Mouse (Mus musculus) midbrain, embryonic 14.5 days (tissue): Measurements from ENCODE around the gene Odam. TPM values are rescaled to one million over a fixed set of nuclear protein-coding genes. Genes with fewer than 3 reads are reported as not detected.

ENCODE experiments used
- ATAC-seq: fragments of 200-750 bp; cut with Nextera tagmentation; 2 replicates; pipeline ENCODE4 v1.8.0; 2017; ENCODE audit warnings: moderate number of reproducible peaks, moderate library complexity; ENCODE audit not compliant: low FRiP score, low TSS enrichment
- DNase-seq: peaks from one replicate; pipeline ENCODE4 v3.0.0-alpha.2; 2015
- H3K27ac ChIP-seq: fragments of 300-500 bp; sonication (generic); replicated peaks from 2 replicates; pipeline ENCODE4 v1.5.1; 2014; ENCODE audit warnings: mild to moderate bottlenecking, low read depth, low read length, moderate library complexity
- H3K27me3 ChIP-seq: fragments of 300-500 bp; sonication (generic); 2 replicates; pipeline ENCODE4 v1.6.1; 2014; ENCODE audit warnings: low read length, control low read depth, mixed read lengths; ENCODE audit not compliant: control insufficient read depth, insufficient read depth
- H3K36me3 ChIP-seq: fragments of 300-500 bp; sonication (generic); 2 replicates; pipeline ENCODE4 v1.6.1; 2014; ENCODE audit warnings: low read length, control low read depth; ENCODE audit not compliant: control insufficient read depth, insufficient read depth
- H3K4me1 ChIP-seq: fragments of 300-500 bp; sonication (generic); 2 replicates; pipeline ENCODE4 v1.6.1; 2014; ENCODE audit warnings: mild to moderate bottlenecking, antibody characterized with exemption, low read length, control low read depth; ENCODE audit not compliant: control insufficient read depth, insufficient read depth
- H3K4me2 ChIP-seq: fragments of 300-500 bp; sonication (generic); 2 replicates; pipeline ENCODE4 v1.6.1; 2014; ENCODE audit warnings: mild to moderate bottlenecking, low read length, moderate library complexity
- H3K4me3 ChIP-seq: fragments of 300-500 bp; sonication (generic); replicated peaks from 2 replicates; pipeline ENCODE4 v1.5.1; 2014; ENCODE audit warnings: low read depth, low read length
- H3K9ac ChIP-seq: fragments of 300-500 bp; sonication (generic); replicated peaks from 2 replicates; pipeline ENCODE4 v1.6.1; 2014; ENCODE audit warnings: mild to moderate bottlenecking, low read length, moderate library complexity
- H3K9me3 ChIP-seq: fragments of 300-500 bp; sonication (generic); 2 replicates; pipeline ENCODE4 v1.6.1; 2016; ENCODE audit warnings: low read length, control low read depth, mixed read lengths; ENCODE audit not compliant: control insufficient read depth
- WGBS: fragments of 180-500 bp; shearing (Covaris S2); extraction: QIAGEN DNeasy Blood & Tissue Kit; methylation state at CpG from one replicate; pipeline ENCODE4 v1.1.7; 2014; 5-methylcytosine and 5-hydroxymethylcytosine counted together
- polyA plus RNA-seq: library from polyadenylated mRNA; unstranded; fragments of >200 nt; fragmentation: Nextera tagmentation; extraction: Ambion mirVana; gene quantifications from 2 replicates; pipeline ENCODE4 v1.2.1, GENCODE M21; 2014

Odam gene
- polyA plus RNA-seq: not detected in 2 replicates

GRCm38 (mm10) chr5:87884729-87885128, at the start of gene Odam:
Gene Odam (plus strand): TSS chr5:87885029.
- Histone ChIP-seq H3K27ac (no peak within 1 kb of the TSS), H3K4me2 (no peak within 1 kb of the TSS), H3K4me1 (no peaks in the 10 kb centered on the region), H3K4me3 (no peak within 1 kb of the TSS), H3K36me3 (no peaks in the 10 kb centered on the region), H3K27me3 (no peaks in the 10 kb centered on the region), H3K9me3 (no peaks in the 10 kb centered on the region), H3K9ac (no peak within 1 kb of the TSS)
- 86% methylated on average over 1 of the region's 1 CpGs for WGBS
- DNase-seq: no peak
- ATAC-seq: no peak

- no peak overlapping the region for H3K4me2 ChIP-seq
- H3K27ac ChIP-seq: no peak overlapping the region
- H3K36me3 ChIP-seq: no peaks in the 10 kb centered on the region
- H3K27me3 ChIP-seq: no peaks in the 10 kb centered on the region
- no peak overlapping the region for H3K4me3 ChIP-seq
- no peak for ATAC-seq
- H3K9me3 ChIP-seq: no peaks in the 10 kb centered on the region
- DNase-seq: no peak
- WGBS: 80% methylated on average over 3 of the region's 3 CpGs
- no peaks in the 10 kb centered on the region for H3K4me1 ChIP-seq
- H3K9ac ChIP-seq: no peak overlapping the region
Measured at GRCm38 (mm10) chr5:87855136-87855716, 29.6 kb upstream of the Odam start.

DNA sequence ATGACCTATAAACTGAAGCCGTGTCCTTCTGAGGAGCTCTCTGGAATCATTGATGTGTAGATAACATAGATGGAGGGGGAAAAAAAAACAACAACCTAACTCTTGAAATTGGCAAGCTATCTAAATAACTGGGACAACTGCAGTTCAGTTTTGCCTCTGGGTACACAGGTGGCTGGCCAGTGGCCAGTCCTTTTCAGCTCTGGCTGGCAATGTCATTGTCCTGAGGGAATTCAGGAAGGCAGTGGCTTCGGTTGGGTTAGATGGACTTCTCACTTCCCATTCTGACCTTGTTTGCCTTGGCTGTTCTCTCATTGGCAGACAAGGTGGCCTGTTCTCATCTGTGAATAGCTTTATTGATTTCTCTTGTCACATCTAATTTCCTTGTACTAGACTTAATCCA, 14.7 kb upstream of the Odam start:
- DNase-seq (peak; percentile 5), ATAC-seq (no peak)
- WGBS: 70% methylated on average over 2 of the region's 2 CpGs
- Histone ChIP-seq H3K4me1 (no peaks in the 10 kb centered on the region), H3K4me3 (no peak overlapping the region), H3K9ac (no peak overlapping the region), H3K27ac (no peak overlapping the region), H3K9me3 (no peaks in the 10 kb centered on the region), H3K36me3 (no peaks in the 10 kb centered on the region), H3K27me3 (no peaks in the 10 kb centered on the region), H3K4me2 (no peak overlapping the region)

DNA sequence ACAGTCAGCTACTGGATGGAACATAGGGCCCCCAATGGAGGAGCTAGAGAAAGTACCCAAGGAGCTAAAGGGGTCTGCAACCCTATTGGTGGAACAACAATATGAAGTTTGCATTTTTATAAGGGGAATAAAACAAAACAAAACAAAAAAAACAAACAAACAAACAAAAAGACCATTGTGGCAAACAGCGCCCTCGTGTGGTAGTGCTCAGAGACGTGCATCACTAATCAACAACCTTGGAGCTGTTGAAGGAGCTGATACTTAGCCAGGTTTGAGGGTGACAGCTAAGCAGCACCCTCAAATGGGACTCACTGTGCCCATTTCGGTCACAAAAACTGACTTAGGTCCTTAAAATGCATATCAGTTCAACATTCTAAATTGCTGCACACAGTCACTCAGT, 13.4 kb upstream of the Odam start:
- H3K27me3 ChIP-seq: no peaks in the 10 kb centered on the region
- no peaks in the 10 kb centered on the region for H3K9me3 ChIP-seq
- WGBS: 42% methylated on average over 4 of the region's 4 CpGs
- H3K9ac ChIP-seq: no peak overlapping the region
- no peak overlapping the region for H3K27ac ChIP-seq
- H3K36me3 ChIP-seq: no peaks in the 10 kb centered on the region
- ATAC-seq (no peak), DNase-seq (peak; percentile 8)
- H3K4me2 ChIP-seq: no peak overlapping the region
- no peak overlapping the region for H3K4me3 ChIP-seq
- no peaks in the 10 kb centered on the region for H3K4me1 ChIP-seq

DNA sequence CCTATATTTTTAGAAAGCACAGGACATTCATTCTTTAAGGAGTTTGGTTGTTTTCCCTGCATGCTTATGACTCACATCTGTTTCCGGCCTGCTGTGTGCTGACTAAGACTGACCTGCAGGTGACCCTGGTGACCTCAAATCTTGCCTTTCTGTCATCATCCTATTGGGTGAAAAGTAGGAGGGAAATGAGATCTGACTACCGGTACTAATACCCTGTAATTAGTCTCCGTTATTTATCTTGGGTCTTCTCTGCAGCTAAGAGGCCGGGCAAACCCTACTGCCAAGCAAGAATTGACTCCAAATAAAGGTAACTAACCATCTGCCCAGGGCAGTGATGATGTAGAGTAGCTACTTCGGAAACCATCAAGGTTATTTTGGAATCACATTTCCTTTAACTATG, 40.5 kb downstream of the Odam start, which contains the start of gene Csn3:
TSS of gene Csn3 (plus strand) at position 208 of the 400 bp plus-strand sequence.
- no peak within 1 kb of the TSS for H3K4me3 ChIP-seq
- ATAC-seq (0 out of 2 replicates have a peak, but pooled peaks have one; percentile 6), DNase-seq (no peak)
- H3K27me3 ChIP-seq: no peaks in the 10 kb centered on the region
- no peak within 1 kb of the TSS for H3K4me2 ChIP-seq
- no peak within 1 kb of the TSS for H3K9ac ChIP-seq
- no peaks in the 10 kb centered on the region for H3K4me1 ChIP-seq
- no peak within 1 kb of the TSS for H3K27ac ChIP-seq
- no peaks in the 10 kb centered on the region for H3K9me3 ChIP-seq
- WGBS: 28% methylated on average over 5 of the region's 5 CpGs
- H3K36me3 ChIP-seq: no peaks in the 10 kb centered on the region

- Histone ChIP-seq H3K4me2 (no peak overlapping the region), H3K9ac (no peak overlapping the region)
- 55% methylated on average over 1 of the region's 1 CpGs for WGBS
Measured at GRCm38 (mm10) chr5:87931603-87932002, 46.8 kb downstream of the Odam start.

DNA sequence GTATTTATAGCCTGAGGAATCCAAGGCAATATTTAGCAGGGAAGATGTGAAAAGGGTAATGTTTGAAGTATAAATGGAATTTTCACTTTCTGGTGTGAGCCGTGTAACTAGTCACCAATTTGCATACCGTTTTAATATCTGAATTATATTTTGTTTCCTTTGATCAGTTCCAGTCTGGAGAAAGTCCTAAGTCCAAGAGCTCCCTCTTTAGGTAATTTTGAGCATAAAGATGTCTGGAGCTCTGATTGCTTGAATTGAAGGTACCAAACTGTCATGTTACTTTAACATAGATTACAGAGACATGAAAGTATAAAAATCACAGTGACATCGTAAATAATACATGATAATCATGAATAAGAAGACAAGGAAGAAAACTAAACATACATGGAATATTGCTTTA, 55.9 kb downstream of the Odam start:
- Histone ChIP-seq H3K27me3 (no peaks in the 10 kb centered on the region), H3K9ac (no peak overlapping the region), H3K9me3 (no peaks in the 10 kb centered on the region), H3K4me3 (no peak overlapping the region), H3K4me1 (no peaks in the 10 kb centered on the region), H3K27ac (no peak overlapping the region), H3K36me3 (no peaks in the 10 kb centered on the region), H3K4me2 (no peak overlapping the region)
- 46% methylated on average over 3 of the region's 3 CpGs for WGBS
- DNase-seq (peak; percentile 62), ATAC-seq (no peak)

More at GRCm38 (mm10) chr5:87931603-87932002, 46.8 kb downstream of the Odam start:
- no peaks in the 10 kb centered on the region for H3K9me3 ChIP-seq
- H3K4me3 ChIP-seq: no peak overlapping the region
- H3K4me1 ChIP-seq: no peaks in the 10 kb centered on the region
- H3K27ac ChIP-seq: no peak overlapping the region
- no peaks in the 10 kb centered on the region for H3K36me3 ChIP-seq
- H3K27me3 ChIP-seq: no peaks in the 10 kb centered on the region
- ATAC-seq (no peak), DNase-seq (no peak)

- Histone ChIP-seq H3K4me2 (no peak overlapping the region), H3K27ac (no peak overlapping the region), H3K4me1 (no peaks in the 10 kb centered on the region), H3K9ac (no peak overlapping the region), H3K4me3 (no peak overlapping the region), H3K9me3 (no peaks in the 10 kb centered on the region), H3K27me3 (no peaks in the 10 kb centered on the region), H3K36me3 (no peaks in the 10 kb centered on the region)
- ATAC-seq (no peak), DNase-seq (no peak)
Measured at GRCm38 (mm10) chr5:87942515-87942914, 57.7 kb downstream of the Odam start.
